Mouse (Mus musculus) spleen, postnatal 36 days (tissue): ENCODE data around the gene Ptger1.

Experiments used
- DNase-seq, 2 experiments: peaks; one replicate each; pipeline ENCODE4 v3.0.0; 2022; ENCODE audit warnings: low spot score in 2 of 2, mixed read lengths in 1 of 2

Ptger1 gene

DNA sequence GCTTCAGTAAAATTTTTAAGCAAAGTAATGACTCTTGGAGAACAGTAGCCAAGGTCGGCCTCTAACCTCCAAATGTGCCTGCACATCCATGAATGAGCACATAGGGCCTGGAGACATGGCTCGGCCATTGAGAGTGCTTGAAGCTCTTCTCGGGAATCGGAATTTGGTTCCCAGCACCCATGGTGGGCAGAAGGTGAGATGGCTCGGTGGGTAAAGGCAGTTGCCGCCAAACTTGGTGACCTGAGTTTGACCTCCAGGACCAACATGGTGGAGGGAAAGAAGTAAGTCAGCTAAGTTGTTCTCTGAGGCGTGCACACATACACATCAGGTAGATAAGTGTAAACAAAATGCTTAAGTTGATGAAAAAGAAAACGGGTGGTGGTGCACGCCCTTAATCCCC lies 10.4 kb upstream of the Ptger1 start:
- no peak for DNase-seq

- no peak for DNase-seq
These were observed 9.8 kb upstream of the Ptger1 start for GRCm38 (mm10) chr8:83656484-83657246.

- DNase-seq: no peak
These were observed 5.9 kb upstream of the Ptger1 start for GRCm38 (mm10) chr8:83660545-83660944.

DNA sequence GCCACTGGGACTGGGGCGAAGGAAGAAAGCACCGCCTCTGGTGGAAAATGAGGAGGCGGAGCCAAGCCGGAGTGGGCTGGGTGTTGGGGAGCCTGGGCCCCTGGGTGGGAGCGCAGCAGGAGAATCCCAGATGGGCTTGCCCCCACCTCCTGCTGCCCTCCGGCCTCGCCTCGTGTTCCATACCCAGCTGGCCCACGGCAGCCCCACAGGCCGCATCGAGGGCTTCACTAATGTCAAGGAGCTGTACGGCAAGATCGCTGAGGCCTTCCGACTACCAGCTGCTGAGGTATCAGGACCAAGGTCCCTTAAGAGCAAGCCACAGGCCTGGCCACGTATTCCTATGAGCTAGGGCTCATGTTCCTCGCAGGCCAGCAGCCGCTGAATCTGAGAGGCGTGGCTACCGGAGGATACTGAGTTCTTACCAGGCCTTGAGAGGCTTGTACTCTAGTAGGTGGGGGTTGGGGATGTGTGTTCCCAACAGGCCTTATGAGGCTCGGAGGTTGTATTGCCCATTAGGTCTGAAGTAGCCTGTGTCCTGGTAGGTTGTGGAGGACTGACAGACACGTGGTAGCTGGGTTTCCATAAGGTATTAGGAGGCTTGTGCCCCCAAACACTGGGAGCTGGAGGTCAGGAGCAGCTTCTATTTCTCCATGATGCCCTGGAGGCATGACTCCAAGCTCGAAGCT lies 5.3 kb upstream of the Ptger1 start:
- DNase-seq: no peak

- DNase-seq: peak; percentile 81 to 88
These were observed 4.1 kb upstream of the Ptger1 start for GRCm38 (mm10) chr8:83662421-83662826.

- DNase-seq: no peak
These were observed 2.4 kb upstream of the Ptger1 start for GRCm38 (mm10) chr8:83664096-83664495.

DNA sequence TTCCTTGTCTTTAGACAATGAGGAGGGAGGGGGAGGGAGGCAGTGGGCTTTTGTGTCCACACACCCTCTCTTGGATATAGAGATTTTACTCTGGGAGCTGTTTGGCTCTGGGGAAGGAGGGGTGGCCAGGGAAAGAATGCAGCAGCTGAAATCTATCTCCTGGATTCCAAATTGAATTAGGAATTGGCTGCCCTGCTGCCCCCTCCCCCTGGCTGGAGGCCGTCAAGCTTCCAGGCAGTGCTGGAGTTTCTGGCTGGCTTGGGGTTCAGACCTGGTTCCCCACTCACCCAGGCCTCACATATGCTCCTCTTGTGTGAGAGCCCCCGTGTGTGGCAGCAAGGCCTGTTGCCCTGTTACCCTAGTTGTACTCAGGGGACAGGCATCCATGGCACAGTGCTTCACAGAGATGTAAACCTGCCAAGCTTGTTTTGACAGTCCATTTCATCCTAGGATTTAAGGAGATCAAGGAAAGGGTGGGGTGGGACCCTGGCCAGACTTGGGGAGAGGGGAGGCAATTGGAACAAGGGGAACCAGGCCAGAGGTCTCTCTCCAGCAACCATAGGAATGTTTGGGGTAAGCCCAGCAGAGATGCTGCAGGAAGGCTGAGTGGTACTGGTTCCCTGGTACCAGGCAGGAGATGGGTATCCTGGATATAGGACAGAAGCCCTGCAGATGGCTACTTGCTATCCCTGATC lies 1.4 kb upstream of the Ptger1 start:
- DNase-seq: no peak

- no peak for DNase-seq
These were observed 372 bp downstream of the Ptger1 start for GRCm38 (mm10) chr8:83666866-83667234.

GRCm38 (mm10) chr8:83667526-83667925 lies 1.0 kb downstream of the Ptger1 start:
- no peak for DNase-seq

GRCm38 (mm10) chr8:83668010-83668916 lies 1.8 kb downstream of the Ptger1 start:
- DNase-seq: peak; percentile 38 to 39

DNA sequence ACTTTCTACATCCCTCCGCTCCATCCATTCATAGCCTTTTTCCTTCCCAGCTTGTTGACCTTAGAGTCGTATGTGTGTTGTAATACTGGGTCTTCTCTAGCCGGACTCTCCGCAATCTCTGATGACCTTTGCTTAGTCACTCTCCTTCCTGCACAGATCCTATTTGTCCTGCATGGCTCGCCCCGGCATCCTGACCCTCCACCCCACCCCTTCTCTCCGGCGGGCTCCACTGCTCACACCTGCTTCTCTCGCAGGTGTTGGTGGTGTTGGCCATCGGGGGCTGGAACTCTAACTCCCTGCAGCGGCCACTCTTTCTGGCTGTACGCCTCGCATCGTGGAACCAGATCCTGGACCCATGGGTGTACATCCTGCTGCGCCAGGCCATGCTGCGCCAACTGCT lies 2.5 kb downstream of the Ptger1 start:
- DNase-seq: no peak

DNA sequence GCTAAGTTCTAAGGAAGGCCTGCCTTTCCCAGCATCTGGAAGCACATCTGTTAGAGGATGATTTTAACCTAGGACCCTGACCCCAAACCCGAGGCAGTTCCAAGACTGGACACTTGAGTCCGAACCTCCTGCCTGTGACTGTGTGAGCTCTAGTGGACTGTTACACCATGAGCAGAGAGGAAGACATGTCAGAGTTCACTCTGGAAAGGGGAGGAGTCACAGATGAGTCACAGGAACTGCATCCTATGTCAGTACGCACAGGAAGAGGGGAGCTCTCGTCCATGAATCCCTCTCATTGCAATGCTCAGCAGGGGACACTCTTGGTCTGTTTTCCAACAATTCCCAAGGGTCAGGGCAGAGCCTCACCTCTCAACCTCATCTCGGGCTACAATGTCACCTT lies 6.5 kb downstream of the Ptger1 start:
- DNase-seq: no peak

- DNase-seq: no peak
These were observed 8.0 kb downstream of the Ptger1 start for GRCm38 (mm10) chr8:83674497-83674896.

DNA sequence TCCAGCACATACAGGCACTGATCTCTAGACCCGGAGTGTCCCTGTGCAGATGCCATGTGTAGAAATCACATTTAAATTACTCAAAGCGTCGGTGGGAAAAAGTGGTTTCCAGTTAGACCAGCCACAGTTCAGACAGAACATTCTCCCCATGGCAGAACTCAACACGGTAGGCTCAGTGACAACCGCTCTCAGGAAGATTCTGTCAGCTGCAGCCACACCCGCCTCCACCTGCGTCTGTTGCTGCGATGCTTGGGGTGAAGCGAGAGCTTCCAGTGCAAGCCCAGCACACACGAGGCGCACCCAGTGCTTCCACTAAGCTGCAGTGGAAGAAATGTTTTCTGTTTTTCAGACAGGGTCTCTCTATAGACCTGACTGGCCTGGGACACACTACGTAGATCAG lies 13.4 kb downstream of the Ptger1 start:
- no peak for DNase-seq

- DNase-seq: no peak
These were observed 14.1 kb downstream of the Ptger1 start for GRCm38 (mm10) chr8:83680603-83681002.

- DNase-seq: no peak
These were observed 14.6 kb downstream of the Ptger1 start for GRCm38 (mm10) chr8:83681099-83681498.

- DNase-seq: no peak
These were observed 18.0 kb downstream of the Ptger1 start for GRCm38 (mm10) chr8:83684517-83684916.

- no peak for DNase-seq
These were observed 22.8 kb downstream of the Ptger1 start for GRCm38 (mm10) chr8:83689264-83689663.

GRCm38 (mm10) chr8:83693609-83694236 lies 27.2 kb downstream of the Ptger1 start:
- peak; percentile 48 for DNase-seq

GRCm38 (mm10) chr8:83694369-83695160 lies 28.1 kb downstream of the Ptger1 start:
- DNase-seq: no peak
